Mouse (Mus musculus) ES-E14 (cell line): Measurements from ENCODE around the gene Dip2b.

Experiments used
- MAFK ChIP-seq: IDR thresholded peaks from 2 replicates; pipeline ENCODE4 v1.6.1; 2014; ENCODE audit warnings: mild to moderate bottlenecking, low read depth, low read length, inconsistent platforms; ENCODE audit not compliant: insufficient read depth
- ZC3H11A ChIP-seq: IDR thresholded peaks from 2 replicates; pipeline ENCODE4 v1.6.1; 2012; ENCODE audit warnings: low read depth, mild to moderate bottlenecking, inconsistent platforms, low read length, borderline replicate concordance
- ZNF384 ChIP-seq: IDR thresholded peaks from 2 replicates; pipeline ENCODE4 v1.6.1; 2012; ENCODE audit warnings: low read depth, low read length, inconsistent platforms

DNA sequence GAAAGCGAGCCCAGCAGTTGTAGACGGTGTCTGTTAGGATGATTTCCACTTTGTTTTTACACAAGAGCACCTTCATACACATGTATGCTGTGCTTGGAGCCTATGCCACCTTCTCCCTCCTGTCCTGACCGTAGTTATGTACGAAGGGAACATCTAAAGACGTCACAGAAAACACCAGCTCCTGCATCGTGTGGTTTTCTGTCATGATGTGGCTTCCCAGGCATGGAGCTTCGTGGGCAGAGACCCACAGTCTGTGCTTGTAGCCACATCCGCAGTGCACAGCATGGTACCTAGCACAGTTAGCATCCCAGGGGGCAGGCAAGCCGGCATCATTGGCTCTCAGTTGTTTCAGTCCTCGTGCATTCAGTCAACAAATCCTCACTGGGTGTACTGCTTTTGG lies 143.4 kb downstream of the Dip2b start:
- TF ChIP-seq MAFK (no peak), ZC3H11A (no peak), ZNF384 (no peak)
